Mouse (Mus musculus): ENCODE measurements around the gene Gab1. TPM values are rescaled to one million over a fixed set of nuclear protein-coding genes. Genes with fewer than 3 reads are reported as not detected.

Gene Gab1
- 16.9 and 22.1 TPM in 2 replicates for total RNA-seq (2014; fragmentation: Nextera tagmentation)
- total RNA-seq (2017) = 4.1 and 7.9 TPM in 2 replicates

DNA sequence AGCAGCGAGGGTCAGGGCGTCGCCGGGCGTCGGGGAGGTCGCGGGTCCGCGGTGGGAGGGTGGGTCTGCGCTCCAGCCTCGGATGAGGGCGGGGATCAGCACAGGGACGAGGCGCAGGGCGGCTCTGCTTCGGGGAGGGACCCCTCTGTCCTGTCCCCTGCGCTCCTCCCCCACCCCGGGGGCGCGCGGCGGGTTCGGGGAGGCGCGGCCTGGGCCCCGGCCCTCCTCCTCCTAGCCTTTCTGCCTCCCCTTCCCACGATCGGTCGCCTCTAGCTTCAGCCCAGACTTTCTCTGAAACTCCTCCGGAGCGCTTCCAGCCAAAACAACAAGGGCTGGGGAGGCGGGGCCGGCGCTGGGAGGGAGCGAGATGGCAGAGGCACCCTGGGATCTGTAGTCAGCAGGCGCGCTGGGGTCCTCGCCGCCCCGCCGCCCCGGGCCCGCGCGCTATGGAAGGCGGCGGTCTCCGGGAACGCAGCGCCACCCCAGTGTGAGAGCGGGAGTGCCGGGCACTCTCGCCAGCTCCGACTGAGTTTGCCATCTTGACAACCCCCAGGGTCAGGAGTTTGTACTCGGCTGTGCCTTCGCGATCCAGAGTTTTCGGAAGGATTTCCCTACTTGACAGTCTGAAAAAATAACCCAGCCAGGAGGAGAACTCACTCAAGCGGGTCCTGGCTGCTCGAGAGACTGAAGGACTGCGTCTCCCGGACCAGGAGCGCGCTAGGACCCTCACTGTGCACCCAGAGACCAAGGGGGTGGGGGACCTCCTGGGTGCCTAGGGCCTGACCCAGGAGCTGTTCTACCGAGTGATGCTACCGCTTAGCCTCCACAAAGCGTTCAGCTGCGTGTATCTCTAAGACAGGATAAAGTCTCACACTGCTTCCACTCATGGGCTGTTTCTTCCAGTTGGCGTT, at the start of gene Gab1:
Gene Gab1 (minus strand): TSS at position 324 of the 911 bp plus-strand sequence.
- peak; percentile 78 for ATAC-seq (replicated peaks; ENCODE audit: low FRiP score, low TSS enrichment, poor library complexity, severe bottlenecking)

- ATAC-seq (replicated peaks; ENCODE audit: low FRiP score, low TSS enrichment, poor library complexity, severe bottlenecking) = no peak
Measured at GRCm38 (mm10) chr8:80928770-80929169, 48.5 kb upstream of the Gab1 start.

GRCm38 (mm10) chr8:80923794-80924316, 43.5 kb upstream of the Gab1 start:
- no peak for ATAC-seq (replicated peaks; ENCODE audit: low FRiP score, low TSS enrichment, poor library complexity, severe bottlenecking)

GRCm38 (mm10) chr8:80922642-80923041, 42.3 kb upstream of the Gab1 start:
- ATAC-seq (replicated peaks; ENCODE audit: low FRiP score, low TSS enrichment, poor library complexity, severe bottlenecking) = no peak

DNA sequence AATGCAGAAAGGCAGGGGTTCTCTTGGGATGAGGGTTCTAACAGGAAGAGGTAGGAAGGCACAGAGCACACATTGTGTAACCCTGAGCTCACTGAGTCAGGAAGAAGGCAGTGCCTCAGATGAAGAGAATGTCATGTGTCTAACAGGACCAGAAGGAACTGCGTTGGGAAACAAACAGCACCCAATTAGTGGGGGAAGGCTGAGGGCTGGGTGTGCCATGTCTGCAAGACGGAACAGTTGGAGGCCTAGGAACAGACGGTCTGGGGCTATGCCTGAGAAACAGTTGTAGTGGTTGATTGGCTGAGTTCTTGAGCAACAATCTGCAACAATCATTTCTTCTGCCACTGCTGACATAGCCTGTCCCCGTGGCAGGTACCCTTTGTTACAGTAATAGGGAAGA, 38.8 kb upstream of the Gab1 start:
- ATAC-seq (replicated peaks; ENCODE audit: low FRiP score, low TSS enrichment, poor library complexity, severe bottlenecking) = no peak

DNA sequence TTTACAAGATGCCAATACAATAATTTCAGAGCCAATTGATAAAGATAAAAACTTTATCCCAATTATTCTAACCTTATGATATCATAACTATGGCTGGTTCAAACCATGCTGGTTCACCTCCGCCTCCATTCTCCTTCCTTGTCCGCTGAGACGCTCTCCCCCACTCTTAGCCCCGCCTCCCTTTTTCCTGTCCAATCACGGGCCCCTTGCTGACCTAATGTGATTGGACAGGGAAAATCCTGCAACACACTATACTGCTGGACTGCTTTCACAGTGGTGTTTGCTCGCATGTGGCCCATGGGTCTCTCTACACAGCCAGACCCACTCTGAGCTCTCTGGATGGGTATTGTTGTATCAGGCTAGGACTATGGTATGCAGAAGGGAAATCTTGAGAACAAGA, 38.2 kb upstream of the Gab1 start:
- no peak for ATAC-seq (replicated peaks; ENCODE audit: low FRiP score, low TSS enrichment, poor library complexity, severe bottlenecking)

DNA sequence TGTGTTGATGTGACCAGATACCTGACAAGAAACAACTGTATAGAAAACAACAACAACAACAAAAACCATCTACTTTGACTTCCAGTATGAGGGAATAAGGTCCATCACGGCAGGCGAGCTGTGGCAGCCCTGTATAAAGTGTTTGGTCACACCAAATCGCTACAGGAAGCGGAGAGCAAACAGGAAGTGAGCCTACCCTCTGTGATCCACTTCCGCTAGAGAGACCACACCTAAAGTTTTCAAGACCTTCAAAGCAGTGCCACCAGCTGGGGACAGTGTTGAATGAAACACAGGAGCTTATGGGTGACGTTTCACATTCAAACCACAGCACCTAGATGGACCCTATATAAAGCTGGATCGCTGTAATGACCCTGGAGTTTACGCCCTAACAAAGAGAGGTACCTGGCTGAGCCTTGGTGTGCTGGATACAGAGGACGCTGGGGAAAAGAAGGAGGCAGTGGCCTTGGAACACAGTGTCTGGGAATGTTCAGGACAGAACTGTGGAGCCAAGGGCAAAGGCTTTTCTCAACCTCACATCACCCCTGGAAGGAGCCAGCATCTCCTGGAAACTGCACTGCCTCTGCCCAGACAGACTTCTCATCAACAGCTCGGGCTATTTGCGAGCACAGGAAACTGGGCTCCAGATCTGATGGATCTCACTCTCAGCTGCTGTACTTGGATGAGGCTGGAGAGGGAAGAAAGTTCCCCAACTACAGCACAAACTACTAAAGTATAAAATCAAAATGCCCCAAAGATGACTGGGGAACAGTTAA, 36.3 kb upstream of the Gab1 start:
- no peak for ATAC-seq (replicated peaks; ENCODE audit: low FRiP score, low TSS enrichment, poor library complexity, severe bottlenecking)

DNA sequence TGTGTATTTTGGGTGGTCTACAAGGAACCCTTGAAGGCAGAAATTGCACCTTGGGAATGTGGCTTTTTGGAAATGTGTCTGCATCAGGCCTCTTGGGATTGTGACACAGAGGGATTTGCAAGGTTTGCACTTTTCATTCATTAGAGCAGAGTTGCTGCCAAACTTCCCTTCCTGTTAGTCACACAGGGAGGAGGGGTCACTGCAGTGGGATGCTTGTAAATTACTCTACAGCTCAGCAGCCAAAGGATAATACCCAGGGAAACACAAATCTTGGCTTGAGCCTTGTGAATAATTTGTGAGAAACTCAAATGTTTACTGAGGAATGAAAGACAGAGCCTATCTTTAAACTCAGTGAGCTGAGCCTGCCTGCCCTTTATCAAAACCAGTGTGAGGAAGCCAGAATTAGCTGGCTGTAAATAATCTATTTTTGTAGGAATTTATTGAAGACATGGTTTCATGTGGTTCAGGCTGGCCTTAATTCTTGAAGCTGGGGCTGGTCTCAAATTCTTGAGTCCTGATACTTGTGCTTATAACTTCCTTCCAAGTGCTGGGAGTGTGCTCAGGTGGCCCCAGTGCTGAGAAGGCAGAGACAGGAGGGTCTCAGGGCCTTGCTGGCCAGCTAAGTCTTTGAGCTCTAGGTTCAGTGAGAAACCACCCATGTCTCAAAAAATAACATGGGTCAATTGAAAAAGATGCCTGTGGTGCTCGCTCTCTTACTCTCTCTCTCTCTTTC, 32.9 kb upstream of the Gab1 start:
- ATAC-seq (replicated peaks; ENCODE audit: low FRiP score, low TSS enrichment, poor library complexity, severe bottlenecking) = no peak

GRCm38 (mm10) chr8:80911400-80911799, 31.1 kb upstream of the Gab1 start:
- ATAC-seq (replicated peaks; ENCODE audit: low FRiP score, low TSS enrichment, poor library complexity, severe bottlenecking) = no peak

DNA sequence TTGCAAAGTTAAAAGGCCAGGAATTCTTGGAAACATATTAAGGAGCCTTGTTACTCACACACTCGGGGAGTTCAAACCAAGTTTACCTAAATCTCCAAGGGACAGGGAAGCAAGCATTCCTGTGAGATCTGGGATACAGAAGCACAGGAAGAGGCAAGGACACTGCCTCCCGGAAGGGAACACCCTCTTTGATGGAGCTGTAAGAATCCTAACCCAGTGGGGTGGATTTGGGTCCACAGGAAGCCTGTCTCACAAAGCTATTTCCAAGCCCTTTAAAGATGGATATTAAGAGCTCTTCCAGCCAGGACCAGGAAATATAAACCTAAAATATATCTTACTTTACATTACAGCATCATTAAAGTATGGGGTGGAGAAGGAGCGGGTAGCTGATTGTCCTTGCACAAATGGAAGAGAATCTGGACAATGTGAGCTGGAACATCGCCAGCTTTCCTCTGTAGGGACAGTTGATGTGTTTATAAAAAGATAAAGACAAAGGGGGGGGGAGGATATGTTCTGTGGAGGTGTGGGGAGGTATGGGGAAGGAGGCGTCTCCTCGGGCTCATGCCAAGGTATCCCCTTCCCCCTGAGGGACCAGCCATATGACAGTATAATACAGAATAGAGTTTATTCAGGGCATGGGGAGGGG, 28.1 kb upstream of the Gab1 start:
- no peak for ATAC-seq (replicated peaks; ENCODE audit: low FRiP score, low TSS enrichment, poor library complexity, severe bottlenecking)

- ATAC-seq (replicated peaks; ENCODE audit: low FRiP score, low TSS enrichment, poor library complexity, severe bottlenecking) = no peak
Measured at GRCm38 (mm10) chr8:80902354-80902753, 22.0 kb upstream of the Gab1 start.

GRCm38 (mm10) chr8:80899364-80899763, 19.0 kb upstream of the Gab1 start:
- ATAC-seq (replicated peaks; ENCODE audit: low FRiP score, low TSS enrichment, poor library complexity, severe bottlenecking) = no peak

DNA sequence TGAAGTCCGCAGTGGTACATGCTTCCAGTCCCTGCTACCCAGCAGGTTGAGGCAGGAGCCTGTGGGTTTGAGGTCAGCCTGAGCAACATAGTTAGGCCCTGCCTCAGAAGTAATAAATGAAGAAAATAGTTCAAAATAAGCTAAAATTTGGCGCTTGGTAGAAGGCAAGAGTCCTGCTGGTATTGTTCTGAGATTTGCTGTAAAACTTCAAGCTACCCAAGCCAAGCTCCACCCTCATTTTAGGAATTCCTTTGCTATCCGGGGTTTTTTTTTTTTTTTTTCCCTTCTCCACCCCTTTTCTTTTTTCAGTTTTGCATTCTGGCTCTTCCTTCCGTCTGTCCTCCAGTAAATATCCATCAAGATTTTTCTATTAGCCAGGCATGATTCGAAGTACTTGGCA, 15.7 kb upstream of the Gab1 start:
- no peak for ATAC-seq (replicated peaks; ENCODE audit: low FRiP score, low TSS enrichment, poor library complexity, severe bottlenecking)

- ATAC-seq (replicated peaks; ENCODE audit: low FRiP score, low TSS enrichment, poor library complexity, severe bottlenecking) = no peak
Measured at GRCm38 (mm10) chr8:80895397-80895796, 15.1 kb upstream of the Gab1 start.

DNA sequence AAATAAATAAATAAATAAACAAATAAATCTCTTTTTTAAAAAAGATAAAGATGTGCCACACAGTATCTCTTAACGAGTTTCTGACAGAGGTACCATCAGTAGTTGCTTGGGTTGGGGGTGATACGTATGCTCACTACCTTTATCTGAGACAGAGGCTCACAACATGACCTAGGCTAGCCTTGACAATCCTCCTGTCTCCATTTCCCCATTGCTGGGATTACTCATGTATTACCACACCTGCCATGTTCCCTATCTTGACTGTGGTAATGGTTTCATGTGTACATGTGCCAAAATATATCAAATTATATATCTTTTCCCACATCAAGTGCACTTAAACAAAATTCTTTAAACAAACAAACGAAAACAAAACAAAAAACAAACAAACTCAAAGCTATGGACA, 14.2 kb upstream of the Gab1 start:
- no peak for ATAC-seq (replicated peaks; ENCODE audit: low FRiP score, low TSS enrichment, poor library complexity, severe bottlenecking)

DNA sequence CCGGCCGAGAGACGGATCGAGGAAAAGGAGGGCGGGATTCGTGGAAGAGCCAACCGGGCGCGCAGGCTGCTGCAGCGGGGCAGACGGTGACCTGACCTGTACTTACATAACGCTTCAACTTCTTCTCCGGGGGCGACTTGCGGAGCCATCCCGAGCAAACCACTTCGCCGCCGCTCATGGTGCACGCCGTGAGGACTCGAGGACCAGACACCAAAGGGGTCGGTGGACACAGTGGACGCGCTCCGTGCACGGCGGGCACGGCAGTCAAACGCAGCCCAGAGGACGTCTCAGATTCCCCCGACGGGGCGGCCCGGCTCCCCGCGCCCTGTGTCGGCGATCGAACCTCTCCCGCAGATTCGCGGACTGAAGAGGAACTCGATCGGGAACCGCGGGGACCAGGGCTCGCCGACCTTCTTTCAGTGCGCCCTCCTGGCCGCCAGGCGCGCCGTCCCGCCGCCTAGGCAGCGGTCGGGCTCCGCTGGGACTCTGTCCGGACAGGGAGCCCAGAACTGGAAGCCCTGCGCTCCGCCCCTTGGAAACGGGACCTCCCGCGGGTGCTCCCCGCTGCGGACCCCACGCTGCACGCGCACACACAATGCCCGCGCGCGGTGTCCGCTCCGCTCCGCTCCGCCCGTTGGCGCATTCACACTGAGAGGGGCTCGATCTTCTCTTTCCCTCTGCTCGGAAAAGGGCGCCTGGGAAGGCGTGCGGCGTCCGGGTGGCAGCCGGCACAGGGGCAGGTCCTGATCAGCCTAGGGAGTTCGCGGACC, 708 bp downstream of the Gab1 start:
- peak; percentile 31 for ATAC-seq (replicated peaks; ENCODE audit: low FRiP score, low TSS enrichment, poor library complexity, severe bottlenecking)

DNA sequence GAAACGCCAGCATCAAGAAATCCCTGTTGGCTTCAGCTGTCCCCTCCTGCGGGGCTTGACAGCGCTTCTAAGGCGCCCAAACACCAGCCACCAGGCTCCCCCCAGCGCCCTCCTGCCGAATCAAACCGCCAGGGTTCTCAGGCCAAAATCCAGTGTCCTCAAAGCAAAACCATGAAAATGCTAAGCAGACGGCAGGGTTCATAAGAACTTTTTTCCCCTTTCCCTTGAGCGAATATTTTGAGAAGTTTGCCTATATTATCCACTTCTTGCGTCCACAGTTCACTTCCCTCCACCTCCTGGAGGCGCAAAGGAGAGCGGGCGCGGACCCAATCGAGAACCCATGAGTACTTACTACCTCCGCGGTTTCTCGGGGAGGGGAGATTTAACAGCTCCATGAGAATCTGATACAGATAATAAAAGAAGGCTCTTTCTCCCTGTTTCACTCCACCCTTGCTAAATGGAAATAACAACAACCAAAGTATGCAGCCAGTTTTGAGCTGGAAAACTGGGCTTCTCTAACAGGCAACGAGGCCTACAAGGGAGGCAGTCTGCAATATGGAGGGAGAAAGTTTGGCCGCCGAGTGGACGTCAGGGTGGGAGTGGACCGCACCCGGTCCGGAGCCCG, 1.4 kb downstream of the Gab1 start:
- peak; percentile 58; the same call in 1 of the 2 replicates for ATAC-seq (replicated peaks; ENCODE audit: low FRiP score, low TSS enrichment, poor library complexity, severe bottlenecking)

DNA sequence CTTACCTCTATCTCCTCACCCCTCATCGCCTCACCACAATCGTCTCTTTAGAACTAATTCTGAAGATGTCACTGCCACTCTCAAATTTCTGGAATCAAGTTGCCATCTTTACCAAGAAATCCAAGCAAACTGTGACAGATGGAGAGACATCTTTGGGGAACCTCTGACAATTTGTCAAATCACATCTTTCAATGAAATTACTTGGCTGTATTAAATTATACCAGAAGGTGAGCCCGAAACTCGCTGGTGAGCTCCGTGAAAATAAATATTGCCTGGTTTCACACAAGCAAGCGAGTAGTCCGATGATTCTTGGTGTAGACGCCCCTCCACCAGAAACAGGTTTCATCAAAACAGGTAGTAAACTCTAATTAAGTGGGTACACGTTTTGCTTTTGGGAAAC, 2.2 kb downstream of the Gab1 start:
- ATAC-seq (replicated peaks; ENCODE audit: low FRiP score, low TSS enrichment, poor library complexity, severe bottlenecking) = no peak

All from megakaryocyte-erythroid progenitor cell, adult 5-6 weeks (primary cell).